Mouse (Mus musculus) megakaryocyte, adult 5-6 weeks (primary cell): ENCODE measurements around the gene Fbxo21. TPM values are rescaled to one million over a fixed set of nuclear protein-coding genes. Genes with fewer than 3 reads are reported as not detected.

Source experiments
- ATAC-seq: 2 replicates; pipeline ENCODE4 v1.8.0; 2016; ENCODE audit warnings: mild to moderate bottlenecking, inconsistent platforms; ENCODE audit not compliant: poor library complexity, severe bottlenecking
- total RNA-seq, 2 experiments: library from RNA; stranded (forward) in 1 of 2; stranded (reverse) in 1 of 2; fragments of 153-499, 151-499 nt in 1 of 2; fragments of 221-1000, 200-1000 nt in 1 of 2; gene quantifications; 2 replicates each; pipeline versions ENCODE4 v1.2.3 to v1.2.4; 2015 to 2017

Fbxo21 gene
- total RNA-seq, 2 experiments from 2014 or later = 3.1 to 4.8 TPM

DNA sequence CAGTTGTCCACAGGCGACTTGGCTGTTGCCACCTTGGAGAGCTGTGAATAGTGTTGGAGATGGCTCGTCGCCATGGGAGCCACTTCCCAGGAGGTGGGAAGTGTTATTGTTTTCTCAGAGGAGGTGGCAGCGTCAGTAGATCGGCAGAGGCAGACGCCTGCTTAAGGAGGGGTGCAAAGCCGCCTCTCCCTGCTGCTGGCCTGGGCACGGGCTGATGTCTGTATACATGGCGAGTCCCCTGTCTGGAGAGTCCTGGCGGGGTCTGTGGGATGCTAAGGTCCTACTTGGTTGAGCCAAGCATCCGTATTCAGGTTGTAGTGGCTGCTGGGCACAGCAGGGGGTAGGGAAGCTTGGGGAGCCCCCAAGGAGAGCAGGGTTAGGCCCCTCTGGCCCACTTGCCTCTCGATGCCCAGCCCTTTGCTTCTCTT is 62.7 kb downstream of the Fbxo21 start:
- no peak for ATAC-seq

DNA sequence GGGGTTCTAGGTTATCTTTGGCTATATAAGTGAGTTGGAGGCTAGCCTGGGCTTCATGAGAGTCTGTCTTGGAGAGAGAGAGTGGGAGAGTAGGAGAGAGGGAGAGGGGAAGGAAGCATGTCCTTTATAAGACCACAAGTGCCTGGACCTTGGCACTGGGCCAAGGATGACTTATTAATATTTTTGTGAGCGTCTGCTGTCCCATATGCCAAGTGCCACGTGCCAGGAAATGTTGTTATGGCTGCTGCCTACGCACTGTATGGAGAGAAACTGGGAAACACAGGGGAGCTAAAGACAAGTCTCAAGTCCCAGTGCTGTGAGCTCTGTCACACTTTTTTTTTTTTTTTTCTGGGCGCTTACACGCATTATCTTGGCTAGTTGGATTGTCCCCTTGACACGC is 66.1 kb downstream of the Fbxo21 start:
- no peak for ATAC-seq

DNA sequence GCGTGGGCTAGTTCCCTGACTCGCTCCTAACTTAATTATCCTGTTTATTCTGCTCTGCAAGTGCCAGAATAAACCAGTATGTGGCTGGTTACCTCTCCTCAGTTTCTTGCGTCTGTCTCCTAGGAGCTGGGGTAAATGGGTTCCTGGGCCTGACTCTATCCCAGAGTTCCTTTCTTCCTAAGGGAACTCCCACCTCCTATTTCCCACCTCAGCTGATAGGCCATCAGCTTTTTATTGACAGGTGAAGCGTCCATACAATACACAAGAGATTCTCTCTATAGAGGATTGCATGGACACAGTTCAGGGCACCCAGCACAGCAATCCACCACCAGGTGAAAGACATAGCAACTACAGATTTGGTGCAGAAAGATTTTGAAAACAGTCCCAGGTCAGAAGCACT is 67.2 kb downstream of the Fbxo21 start:
- ATAC-seq = no peak

DNA sequence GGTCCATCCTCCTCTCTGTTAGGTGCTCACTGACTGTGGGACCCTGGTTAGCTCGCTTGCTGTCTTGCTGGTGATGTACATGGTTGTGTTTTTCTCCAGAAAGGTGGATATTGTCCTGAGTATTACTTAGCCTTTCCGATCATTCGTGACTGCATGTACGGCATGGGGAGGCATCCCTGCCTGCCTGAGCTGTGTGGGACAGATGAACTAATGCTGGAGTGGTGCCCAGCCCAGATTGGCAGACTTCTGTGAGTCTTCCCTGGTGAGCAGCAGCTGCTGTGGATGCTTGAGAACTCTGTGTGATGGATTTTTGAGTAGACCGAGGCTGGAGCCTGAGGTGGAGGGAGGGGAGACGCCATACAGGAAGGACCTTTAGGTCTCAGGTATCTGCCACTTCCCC is 68.4 kb downstream of the Fbxo21 start:
- ATAC-seq = no peak

DNA sequence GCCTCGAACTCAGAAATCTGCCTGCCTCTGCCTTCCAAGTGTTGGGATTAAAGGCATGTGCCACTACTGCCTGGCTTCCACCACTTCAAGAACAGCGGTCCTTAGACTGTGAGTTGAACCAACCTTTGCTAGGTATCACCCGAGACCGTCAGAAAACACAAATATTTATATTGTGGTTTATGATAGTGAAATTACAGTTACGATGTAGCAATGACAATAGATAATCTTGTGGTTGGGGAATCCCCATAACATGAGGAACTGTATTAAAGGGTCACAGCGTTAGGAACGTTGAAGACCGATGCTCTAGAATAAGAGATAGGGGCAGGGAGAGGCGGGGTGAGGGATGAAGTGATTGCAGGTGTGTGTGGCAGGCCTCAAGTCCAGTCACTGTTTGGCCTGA is 68.9 kb downstream of the Fbxo21 start:
- ATAC-seq = no peak

DNA sequence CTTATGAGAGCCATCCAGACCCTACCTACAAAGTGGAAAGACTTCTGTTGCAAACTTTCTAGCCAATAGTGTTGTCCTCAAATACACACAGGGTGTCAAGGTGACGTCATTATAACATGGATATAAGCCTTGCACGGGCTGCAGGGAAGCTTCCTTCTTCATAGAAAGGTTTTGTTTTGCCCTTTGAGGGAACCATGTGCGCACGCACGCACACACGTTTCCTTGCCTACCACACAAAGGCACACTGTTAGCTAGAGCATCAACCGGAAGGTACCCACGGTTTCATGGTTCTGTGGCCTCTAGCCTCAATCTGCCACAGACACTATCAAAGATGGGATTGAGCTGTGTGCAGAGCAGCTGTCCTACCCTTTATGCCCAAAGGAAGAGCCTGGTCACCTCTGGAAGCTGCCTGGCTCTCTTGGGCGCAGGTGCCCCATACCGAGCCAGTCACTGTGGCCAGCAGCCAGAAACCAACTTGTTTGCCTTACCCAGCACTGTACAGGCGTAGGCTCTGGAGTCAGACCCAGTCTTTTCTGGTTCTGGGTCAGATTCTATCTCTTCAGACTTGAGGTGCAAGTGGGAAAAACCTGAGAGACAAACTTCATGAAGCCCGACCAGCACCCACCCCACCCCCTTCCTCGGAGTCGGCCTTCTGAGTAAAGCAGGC is 70.7 kb downstream of the Fbxo21 start:
- ATAC-seq = no peak

DNA sequence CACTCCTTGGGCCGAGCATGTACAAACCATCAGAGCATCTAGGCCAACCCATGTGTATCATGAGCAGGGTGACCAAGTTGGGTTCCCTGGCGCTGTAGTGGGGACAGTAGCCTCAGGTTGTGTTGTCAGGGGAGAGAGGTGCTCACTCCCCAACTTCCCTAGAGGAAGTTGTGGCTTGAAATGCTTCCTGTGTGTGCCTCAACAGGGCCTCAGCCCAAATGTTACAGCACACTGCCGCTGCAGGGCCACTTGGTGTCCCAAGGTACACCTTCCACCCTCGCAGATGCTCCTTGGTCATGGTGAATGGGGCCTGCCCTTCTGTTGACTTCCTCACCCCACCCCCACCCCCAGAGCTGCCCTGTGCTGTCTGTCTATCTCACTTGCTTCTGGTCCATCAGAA is 71.9 kb downstream of the Fbxo21 start:
- peak; percentile 90 for ATAC-seq

DNA sequence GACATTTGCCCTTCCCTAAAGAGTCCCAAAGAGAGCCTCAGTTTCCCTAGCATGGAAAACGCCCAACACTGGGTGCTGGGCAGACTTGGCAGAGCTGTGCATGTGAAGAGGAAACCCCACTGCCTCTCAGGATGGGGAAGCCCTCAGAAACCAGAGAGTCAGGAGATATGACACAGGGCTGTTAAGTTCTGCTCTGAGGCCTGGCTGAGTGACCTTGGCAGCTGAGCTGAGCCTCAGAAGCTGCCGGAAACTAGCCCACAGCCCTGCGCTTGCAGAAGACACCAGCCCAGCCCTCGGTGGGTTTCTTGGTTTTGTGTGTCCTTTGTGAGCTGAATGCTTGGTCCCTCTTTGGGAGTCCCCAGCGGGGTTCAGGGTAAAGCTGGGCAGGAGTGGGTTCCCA is 72.4 kb downstream of the Fbxo21 start:
- ATAC-seq = peak; percentile 52

DNA sequence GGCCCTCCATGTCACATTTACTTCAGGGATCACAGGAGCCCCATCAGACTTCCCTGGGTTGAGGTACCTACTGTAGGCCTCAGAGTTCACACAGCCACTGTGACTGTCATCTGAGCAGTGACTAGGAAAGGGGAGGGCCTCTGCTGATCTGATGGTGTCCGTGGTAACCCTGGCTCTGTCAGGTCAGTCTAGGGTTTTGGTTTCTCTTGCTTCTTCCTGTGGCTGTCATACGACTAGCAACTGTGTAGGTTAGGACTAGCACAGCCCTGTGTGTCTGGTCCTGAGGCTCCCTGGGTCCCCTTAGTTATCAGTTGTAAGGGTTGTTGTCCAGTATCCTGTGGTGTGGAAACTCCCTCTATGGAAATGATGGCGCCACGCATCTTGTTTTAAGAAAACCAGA is 74.2 kb downstream of the Fbxo21 start:
- ATAC-seq = peak; percentile 37

DNA sequence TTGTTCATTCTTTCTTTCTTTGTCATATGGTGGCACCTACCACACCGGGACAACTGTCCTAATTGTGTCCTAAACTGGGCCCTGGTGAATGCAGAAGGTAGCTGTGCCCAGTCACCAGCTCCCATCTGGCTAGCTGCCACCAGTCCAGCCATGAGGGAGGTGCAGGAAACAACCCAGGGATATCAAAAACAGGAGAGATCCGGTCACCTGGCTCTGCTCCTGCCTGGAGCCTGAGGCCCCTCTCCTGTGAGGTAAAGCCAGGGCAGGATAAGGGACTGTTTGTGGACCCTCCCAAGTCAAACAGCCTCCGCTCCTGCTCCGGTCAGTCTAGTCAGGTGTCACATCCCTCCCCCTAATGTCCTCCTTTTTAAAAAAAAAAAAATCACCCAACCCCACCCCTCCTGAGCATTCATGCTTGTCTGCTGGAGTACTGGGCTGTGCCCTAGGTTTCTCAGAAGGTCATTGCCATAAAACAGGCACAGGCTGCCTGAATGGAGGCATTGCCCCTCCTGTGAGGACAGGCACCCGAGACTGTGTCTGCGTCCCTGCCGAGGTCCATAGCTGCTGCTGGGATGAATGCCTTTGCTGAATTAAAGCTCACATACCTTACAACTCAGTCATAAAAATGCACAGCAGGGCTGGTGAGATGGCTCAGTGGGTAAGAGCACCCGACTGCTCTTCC is 75.6 kb downstream of the Fbxo21 start:
- no peak for ATAC-seq

DNA sequence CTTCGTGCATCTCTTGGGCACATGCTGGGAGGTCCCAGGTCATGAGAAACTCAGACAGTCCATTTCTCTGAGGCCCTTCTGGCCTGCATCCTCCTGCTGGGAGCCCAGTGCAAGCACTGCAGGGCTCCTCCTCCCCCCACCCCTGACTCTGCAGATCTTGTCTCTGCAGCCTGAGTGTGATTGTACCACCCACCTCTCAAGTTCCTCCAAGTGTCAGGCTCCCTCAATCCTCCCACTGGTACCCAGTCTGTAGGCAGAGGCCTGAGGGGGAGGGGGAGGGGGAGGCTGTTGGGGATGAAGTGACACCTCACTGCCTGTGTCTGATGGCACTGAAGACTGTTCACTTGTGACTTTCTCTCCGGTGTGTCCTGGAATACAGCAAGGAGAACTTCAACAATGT is 76.7 kb downstream of the Fbxo21 start:
- no peak for ATAC-seq

DNA sequence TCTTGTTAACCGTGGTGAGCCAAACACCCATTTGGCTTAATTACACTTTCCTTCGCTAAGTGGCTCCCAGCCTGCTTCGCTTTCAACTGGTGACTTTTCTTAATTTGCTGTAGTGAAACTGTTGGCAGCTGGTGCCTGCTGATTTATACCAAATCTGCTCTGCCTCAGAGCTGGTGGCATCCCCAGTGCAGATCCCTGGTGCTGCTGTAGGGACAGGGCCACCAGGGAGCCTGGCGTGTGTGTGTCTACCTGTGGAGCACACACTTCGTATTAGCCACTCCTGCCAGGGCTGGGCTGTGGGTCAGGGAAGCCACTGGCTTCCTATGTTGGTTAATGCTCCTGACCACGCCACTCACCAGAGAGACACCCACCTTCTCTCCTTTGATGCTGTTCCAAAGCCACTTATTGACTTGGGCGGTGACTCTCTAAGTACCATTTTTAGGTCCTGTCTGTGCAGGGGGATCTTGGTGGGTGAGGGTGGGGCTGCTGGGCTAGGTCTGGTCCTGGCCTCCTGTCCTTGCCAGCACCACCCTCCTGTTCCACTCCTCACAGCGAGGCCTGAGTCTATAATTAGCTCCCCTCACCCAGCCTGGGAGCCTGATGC is 81.1 kb downstream of the Fbxo21 start:
- no peak for ATAC-seq

DNA sequence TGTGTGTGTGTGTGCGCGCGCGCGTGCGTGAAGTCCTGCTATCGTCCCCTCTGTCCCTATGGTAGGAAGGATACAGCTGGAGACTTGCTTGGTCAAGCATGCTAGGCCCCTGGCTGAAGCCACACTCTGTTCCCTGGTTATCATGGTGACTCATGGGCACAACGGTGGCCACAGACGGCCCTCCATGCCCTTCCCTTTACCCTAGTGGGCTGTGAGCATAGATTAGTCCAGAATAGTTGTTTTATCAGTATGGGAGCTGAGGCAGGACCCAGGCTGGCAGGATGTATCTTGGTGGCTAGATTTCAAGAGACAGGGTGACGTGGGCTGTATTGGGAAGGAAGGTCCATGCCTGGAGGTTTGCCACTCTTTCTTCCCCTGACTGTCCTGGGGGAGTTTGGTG is 82.3 kb downstream of the Fbxo21 start:
- ATAC-seq = no peak

DNA sequence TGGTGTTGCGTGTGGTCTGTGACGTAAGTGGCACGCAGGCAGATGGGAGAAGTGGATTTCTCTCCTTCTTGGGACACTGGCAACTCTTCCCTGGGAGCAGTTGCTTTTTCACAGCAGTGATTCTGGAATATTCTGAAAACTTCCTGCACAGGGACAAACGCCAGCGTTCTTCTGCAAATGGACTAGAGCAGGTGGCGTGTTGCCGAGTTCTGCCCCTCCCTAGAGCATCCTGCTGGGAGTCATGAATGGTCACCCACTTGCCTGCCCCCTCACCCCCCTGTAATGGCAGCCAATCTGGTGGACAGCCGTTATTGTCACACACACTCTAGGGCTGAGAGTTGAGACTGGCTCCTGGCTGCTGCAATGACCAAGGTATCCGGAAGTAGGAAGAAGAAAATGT is 83.1 kb downstream of the Fbxo21 start:
- ATAC-seq = no peak

Other genes with a start within 250 kb of the Fbxo21 start
- gene Nos1, start 195.7 kb upstream of the Fbxo21 start, total RNA-seq (2015) = not detected in 2 replicates
- not detected in 2 replicates for gene Nos1, start 195.7 kb upstream of the Fbxo21 start, total RNA-seq (2017)
- 1.8 and 4.2 TPM in 2 replicates for gene Tesc, start 51.0 kb downstream of the Fbxo21 start, total RNA-seq (2015)
- gene Tesc, start 51.0 kb downstream of the Fbxo21 start, total RNA-seq (2017) = 2.2 and 2.4 TPM in 2 replicates
- gene Fbxw8, start 178.7 kb downstream of the Fbxo21 start, total RNA-seq (2015) = 7.0 and 7.1 TPM in 2 replicates
- gene Fbxw8, start 178.7 kb downstream of the Fbxo21 start, total RNA-seq (2017) = 11.3 and 11.7 TPM in 2 replicates
- not detected in 2 replicates for gene Hrk, start 187.9 kb downstream of the Fbxo21 start, total RNA-seq (2015)
- gene Hrk, start 187.9 kb downstream of the Fbxo21 start, total RNA-seq (2017) = not detected in 2 replicates